Mouse (Mus musculus) liver, embryonic 15.5 days (tissue): ENCODE data around the gene Heyl. TPM values are rescaled to one million over a fixed set of nuclear protein-coding genes. Genes with fewer than 3 reads are reported as not detected.

Experiments
- ATAC-seq: fragments of 200-750 bp; cut with Nextera tagmentation; 2 replicates; pipeline ENCODE4 v1.8.0; 2017; ENCODE audit warnings: moderate number of reproducible peaks, mild to moderate bottlenecking, moderate library complexity; ENCODE audit not compliant: insufficient read depth
- H3K27ac ChIP-seq: fragments of 300-500 bp; sonication (generic); replicated peaks from 2 replicates; pipeline ENCODE4 v1.5.1; 2015; ENCODE audit warnings: mild to moderate bottlenecking, inconsistent platforms
- H3K27me3 ChIP-seq: fragments of 300-500 bp; sonication (generic); 2 replicates; pipeline ENCODE4 v1.6.1; 2015; ENCODE audit warnings: mild to moderate bottlenecking, inconsistent platforms
- H3K36me3 ChIP-seq: fragments of 300-500 bp; sonication (generic); replicated peaks from 2 replicates; pipeline ENCODE4 v1.6.1; 2015; ENCODE audit warnings: moderate library complexity, mild to moderate bottlenecking, inconsistent platforms
- H3K4me1 ChIP-seq: fragments of 300-500 bp; sonication (generic); replicated peaks from 2 replicates; pipeline ENCODE4 v1.6.1; 2015; ENCODE audit warnings: inconsistent platforms
- H3K4me2 ChIP-seq: fragments of 300-500 bp; sonication (generic); 2 replicates; pipeline ENCODE4 v1.6.1; 2015; ENCODE audit warnings: moderate library complexity, mild to moderate bottlenecking, inconsistent platforms
- H3K4me3 ChIP-seq: fragments of 300-500 bp; sonication (generic); replicated peaks from 2 replicates; pipeline ENCODE4 v1.5.1; 2015; ENCODE audit warnings: mild to moderate bottlenecking, inconsistent platforms
- H3K9ac ChIP-seq: fragments of 300-500 bp; sonication (generic); 2 replicates; pipeline ENCODE4 v1.6.1; 2015; ENCODE audit warnings: moderate library complexity, mild to moderate bottlenecking, inconsistent platforms
- H3K9me3 ChIP-seq: fragments of 300-500 bp; sonication (generic); replicated peaks from 2 replicates; pipeline ENCODE4 v1.6.1; 2016; ENCODE audit warnings: inconsistent platforms
- WGBS: fragments of 180-500 bp; shearing (Covaris S2); methylation state at CpG from one replicate; pipeline ENCODE4 v1.1.7; 2015; ENCODE audit warnings: mixed read lengths; ENCODE audit not compliant: insufficient replicate concordance; 5-methylcytosine and 5-hydroxymethylcytosine counted together
- polyA plus RNA-seq: library from polyadenylated mRNA; unstranded; fragments of >200 nt; fragmentation: Nextera tagmentation; extraction: Ambion mirVana; gene quantifications from 2 replicates; pipeline ENCODE4 v1.2.1, GENCODE M21; 2015

The Heyl gene
- polyA plus RNA-seq, 1 experiment from 2014 or later: 1.2 TPM

GRCm38 (mm10) chr4:123212330-123212729 lies 21.0 kb upstream of the Heyl start:
- ATAC-seq: no peak
- Histone ChIP-seq H3K9ac (no peak overlapping the region), H3K36me3 (no peaks in the 10 kb centered on the region), H3K9me3 (no peaks in the 10 kb centered on the region), H3K4me2 (no peak overlapping the region), H3K4me3 (no peak overlapping the region), H3K27ac (no peak overlapping the region), H3K27me3 (peaks cover 10% of the 10 kb centered on the region; the same call in 1 of the 2 replicates), H3K4me1 (no peaks in the 10 kb centered on the region)
- 35% methylated on average over 2 of the region's 2 CpGs for WGBS

- Histone ChIP-seq H3K9ac (no peak overlapping the region), H3K27me3 (peaks cover 2% of the 10 kb centered on the region; the same call in 1 of the 2 replicates), H3K27ac (no peak overlapping the region), H3K4me2 (no peak overlapping the region), H3K4me1 (no peaks in the 10 kb centered on the region), H3K36me3 (no peaks in the 10 kb centered on the region), H3K9me3 (no peaks in the 10 kb centered on the region), H3K4me3 (no peak overlapping the region)
- no peak for ATAC-seq
- WGBS: 78% methylated on average over 9 of the region's 9 CpGs
Observed at GRCm38 (mm10) chr4:123213975-123214374, 19.4 kb upstream of the Heyl start.

GRCm38 (mm10) chr4:123215367-123215766 lies 18.0 kb upstream of the Heyl start:
- WGBS: 63% methylated on average over 1 of the region's 1 CpGs
- H3K27ac ChIP-seq: no peak overlapping the region
- ATAC-seq: no peak
- no peaks in the 10 kb centered on the region for H3K9me3 ChIP-seq
- no peak overlapping the region for H3K4me3 ChIP-seq
- no peaks in the 10 kb centered on the region for H3K36me3 ChIP-seq
- no peaks in the 10 kb centered on the region for H3K4me1 ChIP-seq
- no peaks in the 10 kb centered on the region for H3K27me3 ChIP-seq
- no peak overlapping the region for H3K4me2 ChIP-seq
- H3K9ac ChIP-seq: no peak overlapping the region

DNA sequence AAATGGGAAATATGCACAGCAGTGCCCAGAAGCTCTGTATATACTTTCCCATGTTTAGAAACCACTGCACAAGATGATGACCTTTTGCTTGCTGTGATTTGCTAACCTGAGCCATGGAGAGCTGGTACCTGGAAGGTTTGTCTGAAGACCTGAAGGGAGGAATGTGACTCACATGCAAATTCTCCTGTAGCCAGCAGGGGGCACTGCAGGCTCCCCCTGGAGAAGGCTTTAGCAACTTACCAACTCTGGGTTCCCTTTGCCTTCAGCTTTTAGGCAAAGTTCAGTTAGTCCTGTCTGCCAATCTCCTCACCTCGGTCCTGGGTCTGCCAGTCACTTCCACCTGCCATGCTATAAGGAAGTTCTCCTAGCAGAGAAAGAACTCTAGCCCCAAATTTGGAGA lies 16.6 kb upstream of the Heyl start:
- no peak overlapping the region for H3K4me2 ChIP-seq
- H3K36me3 ChIP-seq: no peaks in the 10 kb centered on the region
- no peak overlapping the region for H3K9ac ChIP-seq
- no peaks in the 10 kb centered on the region for H3K4me1 ChIP-seq
- no peak for ATAC-seq
- H3K4me3 ChIP-seq: no peak overlapping the region
- no peaks in the 10 kb centered on the region for H3K9me3 ChIP-seq
- H3K27ac ChIP-seq: no peak overlapping the region
- WGBS: 3% methylated on average over 1 of the region's 1 CpGs
- H3K27me3 ChIP-seq: no peaks in the 10 kb centered on the region

DNA sequence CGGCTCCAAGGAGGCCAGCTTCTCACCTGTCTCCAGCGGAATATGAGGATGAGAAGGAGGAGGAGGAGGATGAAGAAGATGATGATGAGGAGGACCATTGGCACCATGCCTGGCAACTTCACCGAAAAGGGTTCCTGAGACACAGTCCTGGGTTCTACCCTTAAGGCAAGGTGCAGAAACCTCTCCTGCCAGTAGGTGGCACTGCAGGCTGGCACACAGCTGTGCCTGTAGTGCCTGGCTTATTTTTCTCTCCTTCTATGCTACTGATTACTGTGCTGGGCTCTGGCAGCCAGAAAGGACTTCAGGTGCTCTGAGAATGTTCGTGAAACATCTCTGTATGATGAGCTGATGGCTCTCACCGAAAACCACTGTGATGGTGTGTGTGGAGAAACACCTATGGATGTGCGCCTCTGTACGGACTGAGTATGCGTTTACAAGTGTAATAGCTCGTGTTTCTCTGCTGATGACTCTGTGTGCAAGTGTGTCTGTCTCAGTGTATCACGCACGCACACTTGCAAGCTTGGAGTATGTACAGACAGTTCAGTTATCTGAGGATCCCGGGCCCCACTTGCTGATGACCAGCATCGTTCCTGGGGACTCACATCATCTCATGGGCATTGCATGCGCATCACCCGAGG lies 13.5 kb upstream of the Heyl start:
- Histone ChIP-seq H3K9me3 (no peaks in the 10 kb centered on the region), H3K36me3 (no peaks in the 10 kb centered on the region), H3K4me1 (no peaks in the 10 kb centered on the region), H3K9ac (no peak overlapping the region), H3K4me2 (no peak overlapping the region), H3K27me3 (no peaks in the 10 kb centered on the region), H3K27ac (no peak overlapping the region), H3K4me3 (no peak overlapping the region)
- 61% methylated on average over 15 of the region's 15 CpGs for WGBS
- no peak for ATAC-seq

DNA sequence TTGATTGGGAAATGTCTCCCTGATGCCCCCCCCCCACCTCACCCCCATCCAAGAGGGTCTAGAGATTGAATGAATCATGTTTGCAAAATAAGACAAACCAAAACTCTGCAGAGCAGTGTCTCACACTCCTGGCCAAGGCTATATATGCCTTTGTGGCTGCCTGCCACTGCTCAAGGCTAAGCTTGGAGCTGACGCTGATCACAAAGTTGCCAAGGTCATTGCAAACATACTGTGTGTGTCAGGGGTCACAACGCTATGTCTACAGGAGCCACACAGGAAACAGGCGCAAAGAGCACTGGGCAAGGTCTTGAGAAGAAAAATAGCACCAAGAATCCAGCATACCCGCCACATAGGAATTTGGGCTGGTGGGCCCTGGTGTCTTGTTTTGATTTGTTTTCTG lies 12.7 kb upstream of the Heyl start:
- no peaks in the 10 kb centered on the region for H3K9me3 ChIP-seq
- H3K4me1 ChIP-seq: no peaks in the 10 kb centered on the region
- no peak overlapping the region for H3K9ac ChIP-seq
- no peak for ATAC-seq
- WGBS: 57% methylated on average over 4 of the region's 4 CpGs
- H3K27me3 ChIP-seq: no peaks in the 10 kb centered on the region
- no peaks in the 10 kb centered on the region for H3K36me3 ChIP-seq
- H3K27ac ChIP-seq: no peak overlapping the region
- no peak overlapping the region for H3K4me2 ChIP-seq
- H3K4me3 ChIP-seq: no peak overlapping the region

GRCm38 (mm10) chr4:123223309-123223708 lies 10.0 kb upstream of the Heyl start:
- 43% methylated on average over 3 of the region's 3 CpGs for WGBS
- no peaks in the 10 kb centered on the region for H3K36me3 ChIP-seq
- no peak for ATAC-seq
- H3K27ac ChIP-seq: no peak overlapping the region
- 0 out of 2 replicates have a peak, but pooled peaks cover 6% of the 10 kb centered on the region for H3K27me3 ChIP-seq
- H3K9ac ChIP-seq: no peak overlapping the region
- H3K4me3 ChIP-seq: no peak overlapping the region
- no peaks in the 10 kb centered on the region for H3K4me1 ChIP-seq
- no peak overlapping the region for H3K4me2 ChIP-seq
- no peaks in the 10 kb centered on the region for H3K9me3 ChIP-seq

DNA sequence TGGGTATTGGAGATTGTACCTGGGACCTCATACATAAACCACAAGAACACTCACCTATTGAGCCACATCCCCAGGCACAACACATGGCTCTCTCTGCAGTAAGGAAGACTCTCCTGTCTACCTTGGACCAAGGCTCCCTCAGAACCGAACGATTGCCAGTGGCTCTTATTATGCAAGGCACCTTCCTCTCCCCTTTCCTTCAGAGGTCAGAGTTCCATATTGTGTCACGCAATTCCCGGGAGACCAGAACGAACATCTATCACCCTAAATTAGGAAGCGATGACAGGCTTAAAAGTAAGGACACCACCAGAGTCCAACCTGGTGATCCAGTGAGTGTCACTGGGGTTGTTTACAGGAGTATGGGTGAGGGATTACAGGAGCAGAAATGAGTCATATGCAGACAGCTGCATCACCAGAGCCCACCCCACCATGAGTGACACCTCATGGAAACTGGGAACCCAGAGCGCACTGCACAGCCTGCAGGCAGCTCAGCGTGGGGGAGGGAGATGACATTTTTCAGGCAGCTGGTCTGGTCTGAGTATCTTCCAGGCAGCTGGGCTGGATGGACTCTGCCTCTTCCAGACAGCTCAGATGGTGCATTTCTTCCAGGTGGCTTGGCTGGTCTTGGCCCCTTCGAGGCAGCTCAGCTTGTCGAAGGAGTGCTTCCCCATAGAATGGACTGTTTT lies 7.5 kb upstream of the Heyl start:
- Histone ChIP-seq H3K36me3 (no peaks in the 10 kb centered on the region), H3K4me3 (no peak overlapping the region), H3K27me3 (peaks cover 18% of the 10 kb centered on the region; the same call in 1 of the 2 replicates), H3K9me3 (no peaks in the 10 kb centered on the region), H3K4me2 (no peak overlapping the region), H3K9ac (no peak overlapping the region), H3K4me1 (no peaks in the 10 kb centered on the region), H3K27ac (no peak overlapping the region)
- WGBS: 61% methylated on average over 10 of the region's 10 CpGs
- no peak for ATAC-seq

DNA sequence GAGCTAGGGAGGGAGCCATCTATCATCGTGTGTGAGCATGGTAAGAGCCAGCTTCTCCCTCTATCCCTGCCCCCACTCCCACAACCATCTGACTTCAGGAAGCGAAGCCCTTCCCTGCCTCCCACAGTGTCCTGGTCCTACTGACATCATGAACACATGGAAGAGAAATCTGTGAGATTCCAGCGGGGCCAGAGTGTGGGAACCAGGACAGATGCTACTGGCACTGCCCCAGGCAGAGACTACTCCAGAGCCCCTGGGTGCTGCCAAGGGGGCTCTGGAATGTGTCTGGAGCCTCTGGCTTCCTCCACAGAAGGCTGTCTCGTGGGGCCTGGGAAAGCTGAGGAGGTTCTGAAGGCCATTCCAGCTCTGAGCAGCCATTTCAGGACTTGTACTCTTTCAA lies 5.6 kb upstream of the Heyl start:
- no peak for ATAC-seq

GRCm38 (mm10) chr4:123228270-123228669 lies 5.1 kb upstream of the Heyl start:
- no peak for ATAC-seq
- Histone ChIP-seq H3K4me2 (no peak overlapping the region), H3K9ac (no peak overlapping the region), H3K27ac (no peak overlapping the region), H3K4me3 (no peak overlapping the region), H3K27me3 (peaks cover 38% of the 10 kb centered on the region), H3K36me3 (no peaks in the 10 kb centered on the region), H3K4me1 (no peaks in the 10 kb centered on the region), H3K9me3 (no peaks in the 10 kb centered on the region)
- 30% methylated on average over 2 of the region's 2 CpGs for WGBS

More for the DNA sequence above, 5.6 kb upstream of the Heyl start:
- H3K27ac ChIP-seq: no peak overlapping the region
- no peak overlapping the region for H3K4me3 ChIP-seq
- H3K9me3 ChIP-seq: no peaks in the 10 kb centered on the region
- H3K36me3 ChIP-seq: no peaks in the 10 kb centered on the region
- no peak overlapping the region for H3K9ac ChIP-seq
- peaks cover 32% of the 10 kb centered on the region for H3K27me3 ChIP-seq
- no peaks in the 10 kb centered on the region for H3K4me1 ChIP-seq
- WGBS: 40% methylated on average over 4 of the region's 4 CpGs
- no peak overlapping the region for H3K4me2 ChIP-seq

DNA sequence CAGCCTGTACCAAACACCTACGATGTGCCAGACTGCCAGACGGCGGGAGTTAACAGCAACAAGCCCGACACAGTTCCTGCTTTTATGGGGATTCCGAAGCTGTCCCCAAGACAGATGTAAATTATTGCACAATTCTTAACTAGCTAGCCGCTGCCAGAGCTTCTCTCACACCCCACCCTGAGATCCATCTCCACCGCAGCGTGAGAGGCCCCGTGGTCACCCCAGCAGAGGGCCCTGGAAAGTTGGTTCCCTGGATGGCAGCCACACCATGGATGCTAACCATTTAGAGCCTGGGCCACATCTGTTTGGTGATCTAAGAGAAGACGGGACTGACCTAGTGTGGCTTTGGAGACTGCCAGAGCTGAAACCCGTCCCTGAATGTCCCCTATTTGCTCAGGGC lies 4.2 kb upstream of the Heyl start:
- ATAC-seq: no peak
- Histone ChIP-seq H3K36me3 (no peaks in the 10 kb centered on the region), H3K27ac (no peak overlapping the region), H3K4me2 (no peak overlapping the region), H3K4me1 (no peaks in the 10 kb centered on the region), H3K4me3 (no peak overlapping the region), H3K9me3 (no peaks in the 10 kb centered on the region), H3K27me3 (peaks cover 47% of the 10 kb centered on the region), H3K9ac (no peak overlapping the region)
- WGBS: 52% methylated on average over 11 of the region's 11 CpGs
